9 mouse cellular contexts compared by ENCODE assay signal in the genomic region with DNA sequence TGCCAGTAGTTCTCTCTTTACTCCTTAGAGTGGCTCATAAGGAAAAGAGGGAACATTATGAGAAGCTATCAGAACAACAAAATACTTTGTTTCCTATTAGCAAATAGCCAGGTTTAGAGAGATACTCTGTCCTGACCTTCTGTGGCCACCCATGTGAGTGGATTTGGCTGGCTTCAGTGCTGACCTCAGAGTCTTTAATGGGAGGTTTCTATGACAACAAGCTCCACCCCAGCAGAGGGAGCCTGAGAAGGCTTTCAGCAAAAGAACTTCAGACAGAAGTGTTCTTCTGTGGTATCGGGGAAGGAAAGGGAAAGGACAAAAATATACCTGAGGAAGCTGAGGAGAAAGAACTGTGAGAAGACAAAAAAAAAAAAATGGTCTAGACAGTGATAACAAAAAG.
A peak's percentile ranks its signal among the peaks of the same experiment; 100 is the strongest.
DNase-seq lines count a peak whose midpoint lies in the region; ATAC-seq and TF ChIP-seq lines count a peak whose summit lies in the region.
"Had no signal": no experiment of that assay in that cellular context is flagged by ENCODE, and none has a peak within 500 bp of the region (broad histone marks: within the 10 kb centered on the region; RNA-seq: fewer than 3 reads in every experiment).

No protein-coding gene starts in this region.

- peak; percentile 58 for DNase-seq in kidney, adult 18-20 months
- peak; percentile 47 to 68 for DNase-seq in adrenal gland, postnatal 36 days
- DNase-seq in heart, adult 9 months (ENCODE audit: low spot score in 2 of 2): peak; percentile 35 to 36
- peak; percentile 50 for DNase-seq in lung, postnatal 0 days (ENCODE audit: low spot score)
- DNase-seq in layer of hippocampus, postnatal 36 days: no peak
- DNase-seq in right cerebral cortex, postnatal 36 days (ENCODE audit: low spot score in 2 of 2): no peak
- DNase-seq in thymus, postnatal 36 days: no peak

- TF ChIP-seq CTCF in lung, postnatal 0 days (IDR thresholded peaks at IDR 0.05): 0 out of 2 replicates have a peak, but pooled peaks have one; percentile 3

- H3K9ac ChIP-seq in kidney, embryonic 16.5 days (replicated peaks; ENCODE audit: low read length): no peak overlapping the region
- no peak overlapping the region for H3K9ac ChIP-seq in lung, postnatal 0 days (replicated peaks; ENCODE audit: low read depth)

- no peak for ATAC-seq in kidney, embryonic 16.5 days (ENCODE audit: low FRiP score, low TSS enrichment)
- peak; percentile 53; the same call in 1 of the 2 replicates for ATAC-seq in lung, postnatal 0 days

- WGBS in kidney, embryonic 16.5 days: 43% methylated on average over 1 of the region's 1 CpGs
- WGBS in lung, postnatal 0 days: 29% methylated on average over 1 of the region's 1 CpGs

- TF ChIP-seq EP300 in lung, postnatal 0 days (IDR thresholded peaks at IDR 0.05): no peak

- H3K27ac ChIP-seq in kidney, embryonic 16.5 days (ENCODE audit: low read length): no peak overlapping the region
- no peak overlapping the region for H3K27ac ChIP-seq in lung, postnatal 0 days (ENCODE audit: low read length)

- no peaks in the 10 kb centered on the region for H3K36me3 ChIP-seq in kidney, embryonic 16.5 days (ENCODE audit: insufficient read depth, low read length)
- no peaks in the 10 kb centered on the region for H3K36me3 ChIP-seq in lung, postnatal 0 days (ENCODE audit: insufficient read depth, low read length)
- H3K36me3 ChIP-seq: G1E had no signal

- no peak overlapping the region for H3K4me3 ChIP-seq in kidney, embryonic 16.5 days (ENCODE audit: low read length)
- H3K4me3 ChIP-seq in lung, postnatal 0 days (ENCODE audit: low read depth, low read length): no peak overlapping the region

- H3K4me1 ChIP-seq in kidney, embryonic 16.5 days (ENCODE audit: insufficient read depth, low read length): 0 out of 2 replicates have a peak, but pooled peaks cover 3% of the 10 kb centered on the region
- no peaks in the 10 kb centered on the region for H3K4me1 ChIP-seq in lung, postnatal 0 days (ENCODE audit: insufficient read depth, low read depth, low read length)

- H3K27me3 ChIP-seq in kidney, embryonic 16.5 days (ENCODE audit: insufficient read depth, low read length): peaks cover 5% of the 10 kb centered on the region; the same call in 1 of the 2 replicates
- no peaks in the 10 kb centered on the region for H3K27me3 ChIP-seq in lung, postnatal 0 days (replicated peaks; ENCODE audit: insufficient read depth, low read length)

- H3K4me2 ChIP-seq in kidney, embryonic 16.5 days (replicated peaks; ENCODE audit: low read depth, low read length): no peak overlapping the region
- H3K4me2 ChIP-seq in lung, postnatal 0 days (replicated peaks; ENCODE audit: low read depth, low read length): no peak overlapping the region

- no peaks in the 10 kb centered on the region for H3K9me3 ChIP-seq in kidney, embryonic 16.5 days (ENCODE audit: low read length)
- no peaks in the 10 kb centered on the region for H3K9me3 ChIP-seq in lung, postnatal 0 days (ENCODE audit: low read length)
- H3K9me3 ChIP-seq: G1E had no signal

Comparison
In these comparisons a context has a peak if more than half of its experiments do, and no peak if none do; other contexts are left out.
1. DNase-seq: peak in kidney, adult 18-20 months (single experiment), adrenal gland, postnatal 36 days (2 of 2), heart, adult 9 months (2 of 2) and lung, postnatal 0 days (single experiment); none in layer of hippocampus, postnatal 36 days (0 of 2), right cerebral cortex, postnatal 36 days (0 of 2) and thymus, postnatal 36 days (0 of 2).